Comparison of ENCODE assay signal across 16 mouse cellular contexts in genomic region chr10:99182107-99182506, GRCm38 (mm10). TPM values are rescaled to one million over a fixed set of nuclear protein-coding genes. Genes with fewer than 3 reads are reported as not detected.
DNase-seq lines count a peak whose midpoint lies in the region; ATAC-seq lines count a peak whose summit lies in the region.
"Had no signal": no experiment of that assay in that cellular context is flagged by ENCODE, and none has a peak within 500 bp of the region (broad histone marks: within the 10 kb centered on the region; RNA-seq: fewer than 3 reads in every experiment).

No protein-coding gene starts in this region.

- 86% methylated on average over 5 of the region's 5 CpGs for WGBS in hindbrain, embryonic 11.5 days
- 87% methylated on average over 5 of the region's 5 CpGs for WGBS in forebrain, embryonic 13.5 days

- H3K27me3 ChIP-seq in hindbrain, embryonic 11.5 days (ENCODE audit: control insufficient read depth, insufficient read depth, low read length), result no peaks in the 10 kb centered on the region
- H3K27me3 ChIP-seq in forebrain, embryonic 13.5 days, result no peaks in the 10 kb centered on the region
- H3K27me3 ChIP-seq: limb, embryonic 13.5 days had no signal

- H3K36me3 ChIP-seq in hindbrain, embryonic 11.5 days (ENCODE audit: control insufficient read depth, insufficient read depth, low read length), result no peaks in the 10 kb centered on the region
- H3K36me3 ChIP-seq in forebrain, embryonic 13.5 days (ENCODE audit: poor library complexity, severe bottlenecking), result peaks cover 6% of the 10 kb centered on the region

- peak; percentile 96 for DNase-seq in heart, adult 11 months
- no peak for DNase-seq in heart, postnatal 10 days
- DNase-seq in A20 (ENCODE audit: low read depth, low spot score), result peak; percentile 60
- DNase-seq in hindbrain, embryonic 11.5 days (ENCODE audit: low spot score), result no peak
- DNase-seq in adrenal gland, adult 18-20 months (ENCODE audit: low spot score in 2 of 2), result no peak
- DNase-seq: cerebellum, postnatal 36 days; retina, postnatal 1 day had no signal

- peak; percentile 97 for ATAC-seq in common myeloid progenitor, adult 5-6 weeks (replicated peaks; ENCODE audit: low read depth, poor library complexity, severe bottlenecking)
- ATAC-seq in neutrophil, adult 5-6 weeks (ENCODE audit: extremely low read depth, insufficient number of reproducible peaks, low FRiP score, poor library complexity, severe bottlenecking), result peak; percentile 92
- no peak for ATAC-seq in hindbrain, embryonic 11.5 days (ENCODE audit: low FRiP score)
- ATAC-seq in forebrain, embryonic 13.5 days, result no peak
- ATAC-seq: intestine, postnatal 0 days had no signal

- no peak overlapping the region for H3K4me3 ChIP-seq in hindbrain, embryonic 11.5 days (ENCODE audit: low read depth, low read length)
- no peak overlapping the region for H3K4me3 ChIP-seq in forebrain, embryonic 13.5 days
- H3K4me3 ChIP-seq: limb, embryonic 13.5 days had no signal

- H3K9me3 ChIP-seq in hindbrain, embryonic 11.5 days (ENCODE audit: control insufficient read depth, low read length), result no peaks in the 10 kb centered on the region
- H3K9me3 ChIP-seq in forebrain, embryonic 13.5 days (replicated peaks), result no peaks in the 10 kb centered on the region
- H3K9me3 ChIP-seq: limb, embryonic 13.5 days had no signal

- H3K9ac ChIP-seq in hindbrain, embryonic 11.5 days (ENCODE audit: low read depth, low read length), result no peak overlapping the region
- H3K9ac ChIP-seq in forebrain, embryonic 13.5 days, result no peak overlapping the region
- H3K9ac ChIP-seq: limb, embryonic 13.5 days had no signal

- intact Hi-C loops in heart, postnatal 10 days (cut with DNase I), result loop anchor here (10.0 kb wide), 1 partner anchor 773 kb away; no protein-coding TSS in a partner anchor

- no peak overlapping the region for H3K27ac ChIP-seq in hindbrain, embryonic 11.5 days (ENCODE audit: low read depth, low read length)
- H3K27ac ChIP-seq in forebrain, embryonic 13.5 days, result no peak overlapping the region
- H3K27ac ChIP-seq: limb, embryonic 13.5 days had no signal

- H3K4me2 ChIP-seq in hindbrain, embryonic 11.5 days (replicated peaks; ENCODE audit: low read depth, low read length), result no peak overlapping the region
- H3K4me2 ChIP-seq in forebrain, embryonic 13.5 days, result no peak overlapping the region
- H3K4me2 ChIP-seq: limb, embryonic 13.5 days had no signal

- no peaks in the 10 kb centered on the region for H3K4me1 ChIP-seq in hindbrain, embryonic 11.5 days (replicated peaks; ENCODE audit: control insufficient read depth, insufficient read depth, low read length)
- no peaks in the 10 kb centered on the region for H3K4me1 ChIP-seq in forebrain, embryonic 13.5 days
- H3K4me1 ChIP-seq: limb, embryonic 13.5 days had no signal

RNA-seq across cellular contexts. Expression of gene Phxr2, which starts 56.0 kb away (rescaled TPM):
- total RNA-seq in heart, postnatal 10 days (2021), result not detected
- not detected in 2 replicates for total RNA-seq in common myeloid progenitor, adult 5-6 weeks (2017)
- 0.93 and 2.2 TPM in 2 replicates for total RNA-seq in neutrophil, adult 5-6 weeks (2017)
- not detected in 2 replicates for polyA plus RNA-seq in hindbrain, embryonic 11.5 days (2014; fragmentation: Nextera tagmentation; extraction: Ambion mirVana)
- polyA plus RNA-seq in forebrain, embryonic 13.5 days (2015; fragmentation: Nextera tagmentation; extraction: Ambion mirVana), result 0.15 TPM in 1 of 2 replicates, not detected in the other
- total RNA-seq in adrenal gland, adult 18-20 months (2021), result not detected
- total RNA-seq: layer of hippocampus, postnatal 10 days had no signal
- polyA plus RNA-seq: C2C12; heart, embryonic 16.5 days; intestine, postnatal 0 days; limb, embryonic 13.5 days; stomach, embryonic 16.5 days had no signal

Comparison
In these comparisons a context has a peak if more than half of its experiments do, and no peak if none do; other contexts are left out.
1. DNase-seq: peak in heart, adult 11 months (single experiment) and A20 (single experiment); none in heart, postnatal 10 days (0 of 2), hindbrain, embryonic 11.5 days (single experiment) and adrenal gland, adult 18-20 months (0 of 2).
2. ATAC-seq: peak in common myeloid progenitor, adult 5-6 weeks (single experiment) and neutrophil, adult 5-6 weeks (single experiment); none in hindbrain, embryonic 11.5 days (single experiment) and forebrain, embryonic 13.5 days (single experiment).